Mouse (Mus musculus) hindbrain, embryonic 12.5 days (tissue): ENCODE data around the gene Mast2. TPM values are rescaled to one million over a fixed set of nuclear protein-coding genes. Genes with fewer than 3 reads are reported as not detected.

Source experiments
- ATAC-seq: fragments of 200-750 bp; cut with Nextera tagmentation; 2 replicates; pipeline ENCODE4 v1.8.0; 2017; ENCODE audit warnings: moderate TSS enrichment; ENCODE audit not compliant: low FRiP score
- H3K27ac ChIP-seq: fragments of 300-500 bp; sonication (generic); 2 replicates; pipeline ENCODE4 v1.5.1; 2016; ENCODE audit warnings: mild to moderate bottlenecking
- H3K27me3 ChIP-seq: fragments of 300-500 bp; sonication (generic); 2 replicates; pipeline ENCODE4 v1.6.1; 2016; ENCODE audit warnings: mild to moderate bottlenecking
- H3K36me3 ChIP-seq: fragments of 300-500 bp; sonication (generic); 2 replicates; pipeline ENCODE4 v1.6.1; 2016; ENCODE audit warnings: mild to moderate bottlenecking
- H3K4me1 ChIP-seq: fragments of 300-500 bp; sonication (generic); 2 replicates; pipeline ENCODE4 v1.6.1; 2016
- H3K4me2 ChIP-seq: fragments of 300-500 bp; sonication (generic); replicated peaks from 2 replicates; pipeline ENCODE4 v1.6.1; 2016; ENCODE audit warnings: mild to moderate bottlenecking
- H3K4me3 ChIP-seq: fragments of 300-500 bp; sonication (generic); 2 replicates; pipeline ENCODE4 v1.5.1; 2016; ENCODE audit warnings: mild to moderate bottlenecking
- H3K9ac ChIP-seq: fragments of 300-500 bp; sonication (generic); 2 replicates; pipeline ENCODE4 v1.6.1; 2016; ENCODE audit warnings: mild to moderate bottlenecking, moderate library complexity
- H3K9me3 ChIP-seq: fragments of 300-500 bp; sonication (generic); replicated peaks from 2 replicates; pipeline ENCODE4 v1.6.1; 2016; ENCODE audit warnings: mild to moderate bottlenecking
- WGBS: fragments of 180-500 bp; shearing (Covaris S2); methylation state at CpG from one replicate; pipeline ENCODE4 v1.1.7; 2016; 5-methylcytosine and 5-hydroxymethylcytosine counted together
- polyA plus RNA-seq: library from polyadenylated mRNA; unstranded; fragments of >200 nt; fragmentation: Nextera tagmentation; extraction: Ambion mirVana; gene quantifications from 2 replicates; pipeline ENCODE4 v1.2.1, GENCODE M21; 2016

Gene Mast2
- polyA plus RNA-seq, 1 experiment from 2014 or later = 43.2 TPM

DNA sequence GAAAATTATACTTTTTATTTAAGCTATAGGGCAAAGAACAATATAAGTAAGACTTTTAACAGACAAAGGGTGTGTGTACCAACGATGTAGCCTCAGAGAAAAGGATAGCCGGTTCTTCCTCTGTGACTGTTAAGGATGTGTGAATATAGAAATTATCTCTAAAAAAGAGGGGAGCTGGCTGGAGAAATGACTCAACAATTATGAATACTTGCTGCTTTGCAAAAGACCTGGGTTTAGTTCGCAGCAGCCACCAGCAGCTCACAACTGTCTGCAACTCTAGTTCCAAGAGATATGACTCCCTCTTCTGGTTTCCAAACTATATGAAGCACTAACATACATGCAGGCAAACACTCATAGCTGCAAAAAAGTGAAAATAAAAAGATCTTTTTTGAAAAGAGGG, 2.0 kb downstream of the Mast2 start:
- no peaks in the 10 kb centered on the region for H3K36me3 ChIP-seq
- H3K4me1 ChIP-seq = peaks cover 18% of the 10 kb centered on the region
- ATAC-seq = no peak
- H3K9ac ChIP-seq = no peak overlapping the region
- no peaks in the 10 kb centered on the region for H3K27me3 ChIP-seq
- H3K4me3 ChIP-seq = no peak overlapping the region
- WGBS = 93% methylated on average over 3 of the region's 3 CpGs
- no peak overlapping the region for H3K27ac ChIP-seq
- H3K4me2 ChIP-seq = peak overlapping the region; percentile 71; the same call in 1 of the 2 replicates
- no peaks in the 10 kb centered on the region for H3K9me3 ChIP-seq

DNA sequence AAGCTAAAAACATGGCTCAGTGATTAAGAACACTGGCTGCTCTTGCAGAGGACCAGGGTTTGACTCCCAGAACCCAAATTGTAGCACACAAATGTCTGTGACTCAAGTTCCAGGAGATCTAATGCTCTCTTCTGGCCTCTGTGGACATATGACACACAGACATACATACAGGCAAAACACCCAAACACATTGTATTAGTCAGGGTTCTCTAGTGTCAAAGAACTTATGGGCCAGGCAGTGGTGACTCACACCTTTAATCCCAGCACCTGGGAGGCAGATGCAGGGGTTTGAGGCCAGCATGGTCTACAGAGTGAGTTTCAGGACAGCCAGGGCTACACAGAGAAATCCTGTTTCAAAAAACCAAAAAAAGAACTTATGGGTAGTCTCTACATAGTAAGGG, 12.4 kb downstream of the Mast2 start:
- Histone ChIP-seq H3K9ac (no peak overlapping the region), H3K27me3 (no peaks in the 10 kb centered on the region), H3K4me1 (no peaks in the 10 kb centered on the region), H3K4me3 (no peak overlapping the region), H3K36me3 (no peaks in the 10 kb centered on the region), H3K9me3 (no peaks in the 10 kb centered on the region), H3K27ac (no peak overlapping the region), H3K4me2 (no peak overlapping the region)
- ATAC-seq = no peak

DNA sequence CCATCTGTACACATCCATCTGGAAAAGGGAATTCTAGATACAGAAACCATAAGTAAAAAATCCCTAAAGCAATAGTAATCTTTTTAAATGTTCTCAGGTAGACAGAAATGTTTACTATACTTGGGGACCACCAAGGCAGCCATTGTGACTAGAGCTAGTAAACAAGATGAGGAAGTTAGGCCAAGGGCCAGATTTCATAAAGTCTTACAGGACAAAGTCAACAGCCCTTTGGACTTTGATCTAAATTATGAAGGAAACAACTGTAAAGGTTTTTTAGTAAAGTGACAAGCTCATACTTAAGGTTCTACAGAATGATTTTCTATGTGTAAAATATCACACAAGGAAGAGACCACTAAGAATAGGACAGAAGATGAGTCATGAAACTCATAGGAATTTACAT, 14.0 kb downstream of the Mast2 start:
- Histone ChIP-seq H3K4me1 (no peaks in the 10 kb centered on the region), H3K4me3 (no peak overlapping the region), H3K27ac (no peak overlapping the region), H3K4me2 (no peak overlapping the region), H3K9ac (no peak overlapping the region), H3K36me3 (no peaks in the 10 kb centered on the region), H3K27me3 (no peaks in the 10 kb centered on the region), H3K9me3 (no peaks in the 10 kb centered on the region)
- no peak for ATAC-seq

DNA sequence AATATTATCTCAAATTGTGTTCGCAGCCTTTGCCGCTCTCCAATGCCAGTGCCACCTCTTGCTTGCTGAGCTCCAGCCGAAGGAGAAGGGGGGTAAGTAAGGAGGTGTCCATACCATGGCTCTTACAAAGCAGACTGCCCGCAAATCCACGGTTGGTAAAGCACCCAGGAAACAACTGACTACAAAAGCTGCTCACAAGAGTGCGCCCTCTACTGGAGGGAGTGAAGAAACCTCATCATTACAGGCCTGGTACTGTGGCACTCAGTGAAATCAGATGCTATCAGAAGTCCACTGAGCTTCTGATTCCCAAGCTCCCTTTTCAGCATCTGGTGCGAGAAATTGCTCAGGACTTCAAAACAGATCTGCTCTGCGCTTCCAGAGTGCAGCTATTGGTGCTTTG, 15.3 kb downstream of the Mast2 start:
- Histone ChIP-seq H3K9me3 (no peaks in the 10 kb centered on the region), H3K27me3 (no peaks in the 10 kb centered on the region), H3K36me3 (no peaks in the 10 kb centered on the region), H3K27ac (no peak overlapping the region), H3K9ac (no peak overlapping the region), H3K4me2 (no peak overlapping the region), H3K4me1 (no peaks in the 10 kb centered on the region), H3K4me3 (no peak overlapping the region)
- WGBS = 54% methylated on average over 8 of the region's 8 CpGs
- no peak for ATAC-seq

DNA sequence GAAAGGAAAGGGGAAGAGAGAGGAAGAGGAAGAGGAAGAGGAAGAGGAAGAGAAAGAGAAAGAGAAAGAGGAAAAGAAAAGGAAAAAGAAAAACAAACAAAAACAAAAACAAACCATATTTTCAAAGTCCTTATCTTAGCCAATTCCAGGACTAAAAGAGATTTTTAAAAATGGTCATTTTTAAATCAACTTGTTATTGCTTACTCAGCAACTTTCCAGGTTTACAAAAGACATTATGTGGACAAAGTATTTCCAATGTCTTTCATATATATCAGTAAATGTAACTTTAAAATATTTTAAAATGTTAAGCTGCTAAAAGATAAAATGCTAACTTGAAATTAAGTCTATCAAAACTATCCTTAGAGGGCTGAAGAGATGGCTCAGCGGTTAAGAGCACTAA, 24.6 kb downstream of the Mast2 start:
- no peak overlapping the region for H3K4me3 ChIP-seq
- WGBS = 98% methylated on average over 1 of the region's 1 CpGs
- no peaks in the 10 kb centered on the region for H3K36me3 ChIP-seq
- no peak for ATAC-seq
- H3K27ac ChIP-seq = no peak overlapping the region
- no peaks in the 10 kb centered on the region for H3K4me1 ChIP-seq
- no peak overlapping the region for H3K9ac ChIP-seq
- no peaks in the 10 kb centered on the region for H3K27me3 ChIP-seq
- no peak overlapping the region for H3K4me2 ChIP-seq
- no peaks in the 10 kb centered on the region for H3K9me3 ChIP-seq

DNA sequence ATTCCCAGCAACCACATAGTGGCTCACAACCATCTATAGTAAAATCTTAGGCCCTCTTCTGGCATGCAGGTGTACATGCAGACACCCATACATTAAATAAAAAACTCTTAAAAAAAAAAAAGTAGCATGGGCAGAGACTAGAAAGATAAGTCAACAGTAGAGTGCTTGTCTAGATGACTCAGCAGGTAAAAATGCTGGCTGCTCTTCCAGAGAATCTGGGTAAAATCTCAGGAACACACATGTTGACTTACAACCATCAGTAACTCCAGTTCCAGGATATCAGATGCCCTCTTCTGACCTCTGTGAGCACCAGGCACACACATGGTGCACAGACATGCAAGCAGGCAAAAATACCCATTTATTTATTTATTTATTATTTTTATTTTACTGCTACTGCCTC, 25.4 kb downstream of the Mast2 start:
- no peak for ATAC-seq

DNA sequence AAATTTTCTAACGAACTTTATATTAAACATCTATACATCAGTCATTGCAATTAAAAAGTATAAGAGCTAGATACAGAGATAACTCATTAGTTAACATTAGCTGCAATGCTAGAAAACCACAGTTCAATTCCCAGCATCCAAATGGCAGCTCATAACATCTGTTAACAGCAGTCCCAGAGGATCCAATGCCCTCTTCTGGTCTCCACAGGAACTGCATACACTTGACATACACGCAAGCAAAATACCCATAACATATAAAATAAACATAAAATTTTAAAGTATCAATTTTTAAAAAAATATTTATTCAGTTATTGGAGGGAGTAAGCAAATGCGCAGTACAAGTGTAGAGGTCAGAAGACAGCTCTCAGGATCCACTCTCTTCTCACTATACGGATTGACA, 28.4 kb downstream of the Mast2 start:
- Histone ChIP-seq H3K4me3 (no peak overlapping the region), H3K27me3 (no peaks in the 10 kb centered on the region), H3K4me1 (no peaks in the 10 kb centered on the region), H3K4me2 (no peak overlapping the region), H3K27ac (no peak overlapping the region), H3K9ac (no peak overlapping the region), H3K36me3 (no peaks in the 10 kb centered on the region), H3K9me3 (no peaks in the 10 kb centered on the region)
- WGBS = 95% methylated on average over 4 of the region's 4 CpGs
- no peak for ATAC-seq

More for the DNA sequence above, 25.4 kb downstream of the Mast2 start:
- Histone ChIP-seq H3K4me3 (no peak overlapping the region), H3K27me3 (no peaks in the 10 kb centered on the region), H3K36me3 (no peaks in the 10 kb centered on the region), H3K9me3 (no peaks in the 10 kb centered on the region), H3K4me1 (no peaks in the 10 kb centered on the region), H3K9ac (no peak overlapping the region), H3K27ac (no peak overlapping the region), H3K4me2 (no peak overlapping the region)

DNA sequence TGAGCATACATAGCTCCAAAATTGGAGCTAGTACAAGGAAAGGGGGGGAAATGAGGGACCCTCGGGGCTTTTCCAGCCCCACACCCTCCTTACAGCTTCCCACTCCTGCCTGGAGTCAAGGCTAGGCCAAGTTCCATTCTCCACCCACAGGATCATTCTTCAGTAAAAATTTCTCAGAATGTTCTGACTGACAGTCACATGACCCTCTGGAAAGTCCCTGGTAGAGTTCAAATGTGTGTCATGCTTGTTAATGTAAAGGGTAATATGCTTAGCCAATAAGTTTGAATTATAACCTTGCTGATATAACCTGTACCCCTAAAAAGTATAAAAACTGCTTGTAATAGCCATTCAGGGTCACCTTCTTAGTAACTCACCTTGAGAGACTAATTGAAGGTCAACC, 41.8 kb downstream of the Mast2 start:
- Histone ChIP-seq H3K4me2 (no peak overlapping the region), H3K27ac (no peak overlapping the region), H3K36me3 (0 out of 2 replicates have a peak, but pooled peaks cover 14% of the 10 kb centered on the region), H3K27me3 (no peaks in the 10 kb centered on the region), H3K4me3 (no peak overlapping the region), H3K9ac (no peak overlapping the region), H3K9me3 (no peaks in the 10 kb centered on the region), H3K4me1 (no peaks in the 10 kb centered on the region)
- ATAC-seq = no peak
- WGBS = 85% methylated on average over 1 of the region's 1 CpGs

DNA sequence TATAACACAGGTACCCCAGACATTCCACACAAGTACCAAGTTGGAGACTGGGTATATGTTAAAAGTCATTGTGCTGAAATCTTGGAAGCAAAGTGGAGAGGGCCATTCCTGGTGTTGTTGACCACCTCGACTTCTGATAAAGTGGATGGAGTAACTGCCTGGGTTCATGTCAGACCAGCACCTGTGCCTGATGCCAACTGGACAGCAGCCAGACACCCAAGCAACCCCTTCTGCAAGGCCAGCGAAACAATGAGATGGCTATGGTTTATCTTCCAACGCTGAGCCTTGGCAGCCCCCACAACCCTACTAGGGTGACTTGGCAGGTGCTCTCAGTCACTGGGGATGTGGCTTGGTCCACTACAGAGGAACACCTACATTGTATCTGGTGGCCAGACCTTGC, 42.8 kb downstream of the Mast2 start:
- H3K9ac ChIP-seq = no peak overlapping the region
- 95% methylated on average over 3 of the region's 3 CpGs for WGBS
- no peak overlapping the region for H3K4me2 ChIP-seq
- H3K4me3 ChIP-seq = no peak overlapping the region
- 0 out of 2 replicates have a peak, but pooled peaks cover 14% of the 10 kb centered on the region for H3K36me3 ChIP-seq
- no peak overlapping the region for H3K27ac ChIP-seq
- no peaks in the 10 kb centered on the region for H3K4me1 ChIP-seq
- H3K9me3 ChIP-seq = no peaks in the 10 kb centered on the region
- ATAC-seq = no peak
- no peaks in the 10 kb centered on the region for H3K27me3 ChIP-seq

DNA sequence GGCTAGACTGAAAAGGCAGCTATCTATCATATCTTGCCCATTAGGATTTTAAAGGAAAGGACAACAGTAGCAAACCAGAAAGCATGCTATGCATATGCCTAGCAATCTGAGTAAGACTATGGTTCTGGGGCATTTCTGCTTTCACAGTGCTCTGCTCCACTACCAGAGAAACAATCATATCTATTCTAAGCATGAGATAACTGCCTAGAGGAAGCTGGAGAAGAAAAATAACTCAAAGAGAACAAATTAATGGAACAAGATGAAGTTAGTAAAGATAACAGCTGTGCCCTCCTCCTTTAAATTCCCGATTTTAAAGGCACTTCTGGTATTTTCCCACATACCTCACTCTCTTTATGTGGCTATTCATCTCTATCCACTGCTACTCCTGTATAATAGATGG, 51.0 kb downstream of the Mast2 start:
- Histone ChIP-seq H3K9me3 (no peaks in the 10 kb centered on the region), H3K27ac (no peak overlapping the region), H3K9ac (no peak overlapping the region), H3K4me2 (no peak overlapping the region), H3K4me1 (no peaks in the 10 kb centered on the region), H3K36me3 (no peaks in the 10 kb centered on the region), H3K4me3 (no peak overlapping the region), H3K27me3 (no peaks in the 10 kb centered on the region)
- WGBS = 79% methylated on average over 1 of the region's 1 CpGs
- no peak for ATAC-seq

DNA sequence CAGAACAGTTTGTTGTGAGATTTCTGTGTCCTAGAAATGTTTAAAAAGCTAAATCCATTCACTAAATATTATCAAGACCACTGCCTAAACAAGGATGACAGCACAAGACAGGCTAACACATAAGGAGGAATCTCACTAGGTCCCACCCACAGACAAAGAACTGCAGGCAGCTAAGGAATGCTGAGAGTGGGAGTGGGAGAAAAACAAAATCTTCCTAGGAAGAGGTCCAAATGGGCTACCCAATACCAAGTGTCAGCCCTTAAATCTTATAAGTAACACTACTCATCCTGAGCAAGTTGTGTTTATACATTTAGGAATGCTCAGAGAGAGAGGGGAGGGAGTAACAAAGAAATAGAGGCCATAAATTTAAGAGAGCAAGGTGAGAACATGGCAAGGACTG, 52.6 kb downstream of the Mast2 start:
- Histone ChIP-seq H3K4me2 (no peak overlapping the region), H3K27me3 (no peaks in the 10 kb centered on the region), H3K27ac (no peak overlapping the region), H3K4me3 (no peak overlapping the region), H3K9me3 (no peaks in the 10 kb centered on the region), H3K9ac (no peak overlapping the region), H3K36me3 (no peaks in the 10 kb centered on the region), H3K4me1 (peaks cover 3% of the 10 kb centered on the region)
- no peak for ATAC-seq

DNA sequence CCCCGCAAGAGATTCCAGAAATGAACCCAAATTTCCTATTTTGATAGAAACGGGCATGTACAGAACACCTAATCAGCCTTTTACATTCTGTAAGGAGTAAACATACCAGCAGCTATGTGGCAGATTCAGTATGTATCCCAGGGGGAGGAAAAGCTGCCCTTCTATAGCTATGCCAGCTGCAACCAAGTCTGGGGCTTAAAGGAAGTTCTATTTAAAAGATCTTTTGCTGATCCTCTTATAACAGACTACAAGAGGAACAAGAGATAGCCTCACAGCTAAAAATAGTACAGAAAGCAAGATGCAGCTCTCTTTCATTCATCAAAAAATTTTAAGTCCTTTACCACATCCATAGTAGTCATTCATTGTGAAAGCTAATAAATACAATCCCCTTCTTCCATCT, 57.3 kb downstream of the Mast2 start:
- Histone ChIP-seq H3K4me2 (no peak overlapping the region), H3K4me1 (peaks cover 7% of the 10 kb centered on the region)
- WGBS = 84% methylated on average over 2 of the region's 2 CpGs

DNA sequence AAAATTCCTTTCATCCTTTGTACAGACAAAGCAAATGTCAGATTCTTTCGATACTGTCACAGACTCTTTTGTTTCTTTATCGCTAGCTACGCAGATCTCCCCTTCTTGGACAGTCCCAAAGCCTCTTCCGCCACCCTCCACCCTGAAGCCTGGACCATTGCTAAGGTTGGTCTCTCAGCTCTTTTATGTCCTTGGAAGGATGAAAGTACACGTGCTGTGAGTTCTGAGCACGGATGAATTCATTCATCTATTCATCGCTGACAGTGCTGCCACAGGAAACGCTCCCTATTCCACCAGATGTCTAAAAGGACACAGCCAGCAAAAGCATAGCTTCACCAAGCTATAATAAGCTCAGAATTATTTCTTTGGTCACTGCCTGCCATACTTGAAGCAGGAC, 58.0 kb downstream of the Mast2 start:
- H3K9me3 ChIP-seq = no peaks in the 10 kb centered on the region
- peaks cover 7% of the 10 kb centered on the region for H3K4me1 ChIP-seq
- H3K4me3 ChIP-seq = peak overlapping the region; percentile 26
- H3K27ac ChIP-seq = peak overlapping the region; percentile 84
- no peak for ATAC-seq
- no peaks in the 10 kb centered on the region for H3K36me3 ChIP-seq
- H3K27me3 ChIP-seq = no peaks in the 10 kb centered on the region
- peak overlapping the region; percentile 51 for H3K4me2 ChIP-seq
- 16% methylated on average over 8 of the region's 8 CpGs for WGBS
- peak overlapping the region; percentile 64 for H3K9ac ChIP-seq

More for the DNA sequence above, 57.3 kb downstream of the Mast2 start:
- H3K4me3 ChIP-seq = no peak overlapping the region
- no peak overlapping the region for H3K9ac ChIP-seq
- no peaks in the 10 kb centered on the region for H3K36me3 ChIP-seq
- no peaks in the 10 kb centered on the region for H3K27me3 ChIP-seq
- no peak for ATAC-seq
- no peak overlapping the region for H3K27ac ChIP-seq
- H3K9me3 ChIP-seq = no peaks in the 10 kb centered on the region
